Mouse (Mus musculus): ENCODE results near the gene 1700030K09Rik. TPM values are rescaled to one million over a fixed set of nuclear protein-coding genes. Genes with fewer than 3 reads are reported as not detected.

1700030K09Rik gene
- total RNA-seq, 2 experiments from 2014 or later = 9.2 to 9.5 TPM

DNA sequence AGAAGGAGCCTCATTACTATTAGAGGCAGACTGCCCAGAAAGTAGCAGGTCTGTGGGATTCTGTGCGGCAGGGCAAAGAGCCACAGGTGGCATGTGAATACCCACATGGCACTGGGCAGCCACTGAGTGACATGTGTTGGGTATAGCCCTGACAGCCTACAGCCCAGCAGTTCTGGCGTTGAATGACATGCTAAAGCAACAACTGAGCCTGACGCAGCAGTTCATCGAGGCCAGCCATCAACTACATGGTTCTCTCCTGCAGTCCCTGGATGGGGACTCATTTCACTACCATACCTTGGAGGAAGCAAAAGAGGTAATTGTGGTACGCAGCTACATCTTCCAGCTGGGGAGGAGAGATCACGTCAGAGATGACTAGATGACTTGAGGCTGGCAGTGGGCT, 14.8 kb downstream of the 1700030K09Rik start:
- DNase-seq (ENCODE audit: low spot score in 2 of 2) = no peak

DNA sequence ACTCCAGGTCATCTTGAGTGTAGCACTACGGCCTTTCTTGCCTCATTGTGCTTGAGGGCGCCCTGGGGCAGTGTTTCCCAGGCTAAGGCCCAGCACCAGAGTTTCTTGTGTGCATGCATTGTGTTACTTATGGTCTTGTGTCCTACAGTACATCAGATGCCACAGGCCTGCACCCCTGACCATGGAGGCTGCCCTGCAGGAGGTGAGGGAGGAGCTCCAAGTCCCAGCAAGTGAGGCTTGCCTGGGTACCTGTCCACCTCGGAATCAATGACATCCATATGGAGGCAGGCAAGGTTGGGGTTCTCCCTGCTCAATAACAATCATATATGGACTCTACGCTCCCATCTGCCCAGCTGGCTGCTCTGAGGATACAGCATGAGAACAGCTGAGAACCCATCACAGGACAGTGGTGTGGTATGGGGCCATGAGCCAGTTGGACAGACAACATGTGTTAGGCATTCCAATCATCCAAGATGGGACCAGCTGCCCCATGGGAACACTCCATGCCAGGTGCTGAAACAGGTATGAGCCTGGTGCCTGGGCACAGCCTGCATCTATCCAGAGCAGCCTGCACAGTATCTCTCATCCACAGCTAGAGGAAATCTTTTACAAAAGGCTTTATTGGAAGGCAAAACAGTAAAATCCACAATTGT, 16.3 kb downstream of the 1700030K09Rik start:
- DNase-seq (ENCODE audit: low spot score in 2 of 2) = no peak

DNA sequence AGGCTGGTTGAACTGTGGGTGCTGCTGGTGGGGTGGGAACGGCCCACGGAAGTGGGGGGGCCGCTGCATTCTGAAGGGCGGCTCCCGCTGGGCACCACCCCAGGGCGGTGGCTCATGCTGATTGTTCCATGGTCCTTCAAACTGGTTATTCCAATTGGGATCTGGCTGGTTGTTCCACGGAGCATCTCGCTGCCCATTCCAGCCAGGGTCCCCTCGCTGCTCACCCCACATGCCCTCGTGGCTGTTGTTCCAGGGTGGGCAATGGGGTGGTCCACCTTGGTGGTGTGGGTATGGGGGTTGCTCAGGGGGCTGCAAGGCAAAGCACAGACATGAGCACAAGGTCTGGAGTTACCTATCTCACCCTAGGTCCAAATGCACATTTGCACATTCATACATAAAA, 20.5 kb downstream of the 1700030K09Rik start:
- DNase-seq (ENCODE audit: low spot score in 2 of 2) = no peak

DNA sequence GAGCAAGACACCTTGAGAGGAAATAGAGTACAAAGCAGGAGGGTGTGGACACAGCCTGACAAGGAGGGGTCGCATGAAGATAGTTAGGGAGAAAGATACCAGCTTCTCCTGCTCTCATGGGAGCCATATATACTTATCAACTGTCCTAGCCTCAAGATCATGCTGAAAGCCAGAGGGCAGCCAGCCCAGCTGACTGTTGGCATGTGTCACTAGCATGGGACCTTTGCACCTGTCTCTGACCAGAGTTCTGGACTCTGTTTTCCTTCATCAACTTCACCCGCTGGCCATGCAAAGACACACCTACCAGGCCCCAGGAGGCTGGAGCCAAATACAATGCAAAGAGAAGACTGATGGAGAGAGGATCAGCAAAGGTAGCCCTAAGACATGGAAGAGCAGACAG, 25.6 kb downstream of the 1700030K09Rik start:
- no peak for DNase-seq (ENCODE audit: low spot score in 2 of 2)

DNA sequence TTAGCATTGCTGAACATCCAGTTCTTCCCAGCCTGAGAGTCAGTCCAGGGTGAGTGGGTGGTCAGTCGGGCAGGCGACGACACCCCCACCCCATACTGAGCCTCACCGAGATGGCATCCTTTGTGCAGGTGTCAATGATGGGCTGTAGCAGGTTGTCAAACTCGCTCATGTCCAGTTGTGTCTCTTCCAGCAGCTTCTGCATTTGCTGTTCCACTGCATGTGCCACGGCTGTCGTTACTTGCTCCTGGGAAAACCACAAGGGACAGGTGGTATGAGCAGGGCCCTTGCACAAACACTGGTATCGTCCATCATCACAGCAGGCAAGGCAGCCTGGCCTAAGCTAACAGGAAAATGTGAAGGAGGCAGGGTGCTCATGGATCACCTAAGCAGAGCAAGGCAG, 26.3 kb downstream of the 1700030K09Rik start:
- DNase-seq (ENCODE audit: low spot score in 2 of 2) = no peak

DNA sequence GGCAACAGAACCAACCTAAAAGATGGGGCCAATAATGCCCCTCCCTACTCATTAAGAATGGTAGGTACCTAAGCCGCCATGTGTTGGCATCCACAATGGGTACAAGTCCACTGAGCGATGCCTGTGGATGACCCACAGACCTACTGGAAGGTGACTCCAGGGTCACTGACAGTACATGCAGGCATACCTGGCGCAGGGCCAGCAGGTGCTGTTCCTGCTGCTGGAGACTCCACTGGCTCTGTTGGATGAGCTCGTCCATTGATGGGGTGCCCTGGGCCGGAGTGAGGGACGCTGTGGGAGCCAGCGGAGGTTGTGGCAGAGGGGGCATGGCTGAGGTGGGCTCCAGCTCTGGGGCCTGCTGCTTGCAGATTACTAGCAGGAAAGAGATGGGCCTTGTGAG, 27.0 kb downstream of the 1700030K09Rik start:
- no peak for DNase-seq (ENCODE audit: low spot score in 2 of 2)

DNA sequence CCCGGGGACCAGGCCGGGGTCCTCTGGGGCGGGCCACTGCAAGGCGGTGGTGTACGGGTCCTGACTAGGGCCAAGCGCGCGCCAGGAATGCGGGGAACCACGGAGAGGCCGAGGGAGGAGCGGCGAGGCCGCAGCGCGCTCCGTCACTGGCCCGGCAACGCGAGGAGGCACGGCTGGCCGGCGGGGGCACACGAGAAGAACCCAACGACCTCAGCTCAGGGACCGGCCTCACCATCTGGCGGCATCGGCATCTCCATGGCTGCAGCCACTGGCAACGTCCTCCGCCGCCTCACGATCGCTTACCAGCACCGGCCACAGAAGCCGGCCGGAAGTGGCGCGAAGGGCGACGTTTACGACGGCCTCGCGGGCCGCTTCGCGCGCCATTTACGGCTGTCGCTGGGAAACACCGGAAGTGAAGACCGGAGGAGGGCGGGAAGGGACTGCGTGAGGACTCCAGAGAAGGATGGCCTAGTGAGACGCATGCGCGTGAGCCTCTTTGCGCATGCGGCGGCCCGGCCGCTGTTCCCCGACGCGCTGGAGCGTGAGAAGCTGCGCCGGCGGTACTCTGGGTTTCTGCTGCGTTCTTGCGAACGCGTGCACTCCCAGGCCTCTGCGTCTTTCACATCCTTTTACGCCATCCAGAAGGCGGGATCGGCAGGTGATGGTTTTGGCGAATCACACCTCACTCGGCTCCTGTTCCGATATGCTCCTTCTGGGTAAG, 31.3 kb downstream of the 1700030K09Rik start, which contains the start of gene Cherp:
Cherp (minus strand) TSS at position 401 of the 721 bp plus-strand sequence.
- DNase-seq (ENCODE audit: low spot score in 2 of 2) = peak; percentile 97 to 98

DNA sequence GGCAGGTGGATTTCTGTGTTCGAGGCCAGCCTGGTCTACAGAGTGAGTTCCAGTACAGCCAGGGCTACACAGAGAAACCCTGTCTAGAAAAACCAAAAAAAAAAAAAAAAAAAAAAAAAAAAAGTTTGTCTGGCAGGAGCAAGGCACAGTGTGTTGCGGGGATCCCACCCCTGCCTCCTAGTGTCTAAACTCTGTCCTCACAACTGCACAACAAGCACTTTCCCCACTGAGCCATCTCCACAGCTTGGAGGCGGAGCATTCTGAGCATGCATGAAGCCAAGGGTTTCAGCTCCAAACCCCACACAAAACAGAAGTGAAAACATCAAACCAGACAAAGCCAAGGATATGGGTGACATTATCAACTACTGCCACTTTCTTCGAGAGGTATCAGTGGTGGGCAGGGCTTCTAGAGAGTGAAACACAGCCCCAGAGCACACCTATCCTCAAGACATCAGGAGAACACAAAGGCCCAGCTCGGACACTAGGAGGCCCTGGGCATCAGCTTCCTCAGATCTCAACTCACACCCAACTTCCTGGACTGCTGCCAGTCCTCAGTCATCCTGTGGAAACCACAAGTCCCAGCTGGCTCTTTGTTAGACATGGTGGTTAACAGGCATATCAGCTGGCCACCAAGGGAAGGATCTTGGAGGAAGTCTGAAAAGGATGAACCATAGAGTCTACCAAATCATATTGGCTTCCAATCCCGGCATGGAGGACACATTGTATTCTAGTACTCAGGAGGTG, 41.9 kb downstream of the 1700030K09Rik start:
- DNase-seq (ENCODE audit: low spot score in 2 of 2) = no peak

DNA sequence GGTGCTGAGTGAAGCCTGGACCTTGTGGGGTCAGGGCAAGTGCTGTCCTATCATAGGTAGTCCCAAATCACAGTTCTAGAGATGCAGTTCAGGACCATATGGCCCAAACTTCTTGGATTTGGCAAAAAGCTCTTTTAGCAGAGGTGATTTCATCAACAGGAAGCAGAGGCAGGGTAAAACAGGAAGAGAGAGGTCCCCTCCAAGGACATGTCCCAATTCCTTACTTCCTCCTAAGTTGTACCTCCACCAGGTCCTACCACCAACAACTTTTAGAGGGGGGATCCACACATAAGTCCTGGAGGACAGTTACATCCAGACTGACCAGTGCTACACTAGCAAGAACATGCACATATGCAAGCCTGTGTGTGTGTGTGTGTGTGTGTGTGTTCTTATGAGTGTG, 43.3 kb downstream of the 1700030K09Rik start:
- no peak for DNase-seq (ENCODE audit: low spot score in 2 of 2)

DNA sequence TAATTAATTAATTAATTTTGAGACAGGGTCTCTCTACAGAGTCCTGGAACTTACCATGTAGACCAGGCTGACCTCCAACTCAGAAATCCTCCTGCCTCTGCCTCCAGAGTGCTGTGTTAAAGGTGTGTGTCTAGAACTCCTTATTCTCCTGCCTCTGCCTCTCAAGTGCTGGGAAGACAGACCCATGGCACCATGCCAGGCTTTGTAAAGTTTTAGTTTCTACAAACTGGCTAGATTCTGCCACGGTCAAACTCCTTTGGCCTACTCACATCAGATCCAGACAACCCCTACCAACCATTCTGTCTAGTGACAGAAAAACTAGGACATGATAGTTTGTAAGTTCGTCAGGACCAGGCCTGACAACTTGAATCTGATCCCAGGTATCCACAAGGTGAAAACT, 47.3 kb downstream of the 1700030K09Rik start:
- no peak for DNase-seq (ENCODE audit: low spot score in 2 of 2)

DNA sequence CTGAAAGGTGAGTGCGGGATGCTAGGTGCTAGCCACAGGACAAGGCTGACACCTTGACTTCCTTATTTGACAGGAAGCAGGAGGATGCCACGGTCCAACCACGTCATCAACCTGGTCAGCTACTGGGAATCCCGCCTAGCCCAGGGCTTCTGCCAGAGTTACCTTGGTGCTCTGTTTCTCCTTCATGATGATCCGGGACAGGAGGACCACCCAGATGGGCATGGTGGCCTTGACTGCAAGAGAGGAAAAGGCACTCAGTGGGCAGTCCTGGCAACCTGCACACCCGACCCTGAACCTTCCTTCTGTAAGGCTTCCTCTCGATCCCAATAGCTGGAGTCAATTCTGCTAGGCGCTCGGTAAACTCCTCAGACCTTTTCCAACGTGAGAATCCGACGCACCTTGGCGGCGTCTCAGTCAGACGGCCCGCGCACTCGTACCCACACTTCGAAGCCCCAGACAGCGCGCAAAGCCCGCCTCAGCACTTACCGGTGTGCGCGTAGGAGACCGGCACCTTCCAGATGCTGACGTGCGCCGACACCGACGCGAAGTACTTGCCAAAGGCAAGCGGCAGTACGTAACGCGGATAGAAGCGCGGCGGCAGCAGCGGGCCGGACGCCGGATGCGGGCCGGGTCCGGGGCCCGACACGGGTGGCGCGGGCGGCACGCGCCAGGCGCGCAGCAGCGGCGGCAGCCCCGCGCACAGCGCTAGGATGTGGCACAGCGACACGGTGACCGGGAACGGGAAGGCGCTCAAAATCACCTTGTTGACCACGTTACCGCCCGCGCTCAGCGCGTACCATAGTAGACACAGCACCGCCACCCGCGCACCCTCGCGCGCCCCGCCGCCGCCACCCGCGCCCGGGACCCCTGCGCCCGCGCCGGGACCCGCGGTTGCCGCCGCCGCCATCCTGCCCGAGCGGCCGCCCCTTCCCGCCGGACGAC, 48.3 kb downstream of the 1700030K09Rik start, which contains the start of gene Slc35e1:
Slc35e1 (minus strand) TSS at position 935 of the 942 bp plus-strand sequence.
- DNase-seq (ENCODE audit: low spot score in 2 of 2) = peak; percentile 27 to 44

DNA sequence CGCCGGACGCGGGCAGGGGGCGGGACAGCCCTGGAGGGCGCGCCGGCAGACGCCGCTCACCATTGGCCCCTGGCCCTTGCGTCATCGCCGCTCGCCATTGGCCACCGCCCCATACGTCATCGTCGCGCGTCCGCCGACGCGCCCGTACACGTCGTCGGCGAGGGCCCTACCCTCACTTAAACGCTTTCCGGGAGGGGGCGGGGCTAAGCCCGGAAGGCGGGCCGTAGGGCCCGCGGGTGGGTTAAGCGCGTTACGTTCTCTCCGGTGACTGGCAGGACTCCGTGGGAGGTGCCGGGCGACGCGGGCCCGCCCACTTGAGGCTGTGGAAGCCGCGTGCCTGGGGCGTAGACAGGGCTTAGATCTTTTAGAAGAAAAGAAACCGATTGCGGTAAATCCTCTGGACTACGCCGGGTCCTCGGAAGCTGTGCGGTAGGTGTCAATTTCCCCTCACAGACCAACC, 49.0 kb downstream of the 1700030K09Rik start:
- DNase-seq (ENCODE audit: low spot score in 2 of 2) = peak; percentile 100

DNA sequence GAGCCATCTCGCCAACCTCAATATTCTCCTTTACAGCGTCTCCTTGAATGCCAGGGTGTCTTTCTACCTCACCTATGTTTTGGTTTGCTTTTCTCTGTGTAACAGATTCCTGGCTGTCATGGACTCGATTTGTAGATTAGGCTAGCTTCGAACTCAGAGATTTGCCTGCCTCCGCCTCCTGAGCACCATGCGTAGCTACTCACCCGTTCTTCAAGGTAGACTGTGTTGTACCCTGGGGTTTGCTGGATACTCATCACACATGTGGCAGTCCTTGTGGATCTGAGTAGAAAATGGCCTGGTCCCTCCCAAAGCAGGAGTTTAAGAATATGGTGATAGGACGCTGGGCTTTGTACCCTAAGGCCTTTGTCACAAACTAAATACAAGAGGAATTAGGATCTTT, 49.7 kb downstream of the 1700030K09Rik start:
- DNase-seq (ENCODE audit: low spot score in 2 of 2) = no peak

DNA sequence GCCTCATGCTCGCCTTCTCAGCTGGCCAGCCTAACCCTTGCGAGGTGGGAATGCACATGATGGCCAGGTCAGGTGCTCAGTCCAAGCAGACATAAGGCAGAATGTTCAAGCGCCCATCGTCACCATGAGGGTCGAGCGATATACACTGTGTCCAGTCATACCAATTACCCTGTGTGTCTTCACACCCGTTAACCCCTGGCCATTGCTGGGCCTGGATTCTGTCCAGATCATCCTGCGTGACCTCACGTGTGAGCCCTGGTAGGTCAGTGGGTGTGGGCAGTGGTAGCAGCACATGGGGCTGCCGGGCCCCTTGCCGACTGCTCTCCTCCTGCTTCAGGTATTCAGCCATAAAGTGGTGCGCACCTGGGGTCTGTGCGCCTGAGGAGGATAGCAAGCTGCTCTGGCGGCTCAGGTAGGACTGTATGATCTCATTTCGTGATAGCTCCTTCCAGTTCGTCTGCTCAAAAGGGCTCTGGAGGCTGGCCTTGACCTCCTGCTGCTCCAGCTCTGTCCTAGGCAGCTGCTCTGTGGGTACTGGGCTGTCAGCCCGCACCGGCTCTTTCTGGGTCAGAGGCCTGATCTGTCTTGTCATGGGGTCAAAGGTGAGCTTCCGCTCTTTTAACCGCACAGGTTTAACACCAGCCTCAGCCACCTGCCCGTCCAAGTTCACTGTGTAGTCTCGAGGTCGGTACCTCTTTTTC, 51.9 kb downstream of the 1700030K09Rik start:
- no peak for DNase-seq (ENCODE audit: low spot score in 2 of 2)

DNA sequence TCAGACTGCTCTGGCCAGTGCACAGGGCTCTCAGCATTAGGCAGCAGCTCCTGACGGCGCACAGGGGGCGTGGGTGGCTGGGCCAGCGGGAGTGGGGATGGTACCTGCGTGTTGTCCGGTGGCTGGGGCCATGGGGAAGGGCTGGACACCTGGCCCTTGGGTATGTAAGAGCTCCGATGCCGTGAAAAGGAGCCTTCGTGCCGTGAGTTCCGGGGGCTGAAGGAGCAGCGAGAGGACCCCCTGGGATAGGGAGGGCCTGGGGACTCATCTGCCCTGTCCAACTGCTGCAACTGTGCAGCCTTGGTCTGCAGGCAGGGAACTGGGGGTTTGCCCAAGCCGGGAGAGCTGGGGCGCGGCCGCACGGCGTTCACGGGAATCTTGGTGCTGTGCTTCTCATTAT, 52.5 kb downstream of the 1700030K09Rik start:
- DNase-seq (ENCODE audit: low spot score in 2 of 2) = no peak

DNA sequence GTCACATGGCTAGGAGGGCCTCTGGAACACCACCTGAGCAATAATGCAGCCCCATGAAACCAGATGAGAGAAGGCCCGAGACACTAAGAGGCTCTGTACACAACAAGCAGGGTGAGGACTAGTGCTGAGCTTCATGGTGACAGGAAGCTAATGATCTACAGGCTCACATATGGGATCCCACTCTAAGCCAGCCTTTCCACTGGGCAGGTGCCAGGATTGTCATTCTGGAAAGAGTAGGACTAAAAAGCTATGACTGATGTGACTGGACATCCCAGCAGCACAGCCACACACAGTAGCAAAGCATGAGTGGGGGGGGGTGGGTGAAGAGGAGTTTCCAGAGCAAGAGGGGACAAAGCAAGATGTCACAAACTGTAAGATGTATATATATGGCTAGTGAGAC, 54.2 kb downstream of the 1700030K09Rik start:
- no peak for DNase-seq (ENCODE audit: low spot score in 2 of 2)

DNA sequence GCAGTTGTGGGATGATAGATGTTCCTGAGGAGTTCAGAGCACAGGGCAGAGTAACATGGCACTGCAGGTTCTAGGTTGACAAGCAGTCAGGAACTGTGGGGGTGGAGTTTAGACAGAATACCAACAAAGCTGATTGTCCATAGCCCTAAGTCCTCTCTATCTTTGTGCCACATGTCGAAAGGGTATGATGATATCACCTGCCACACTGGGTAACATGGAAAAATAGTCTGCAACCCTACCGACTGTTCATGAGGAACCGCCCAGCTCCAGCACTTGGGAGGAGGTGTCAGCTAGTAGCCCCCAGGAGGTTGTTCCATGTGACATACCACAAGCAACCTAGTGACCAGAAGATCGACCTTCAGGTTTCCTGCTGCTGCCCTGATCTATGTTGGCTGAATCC, 54.8 kb downstream of the 1700030K09Rik start:
- DNase-seq (ENCODE audit: low spot score in 2 of 2) = no peak

DNA sequence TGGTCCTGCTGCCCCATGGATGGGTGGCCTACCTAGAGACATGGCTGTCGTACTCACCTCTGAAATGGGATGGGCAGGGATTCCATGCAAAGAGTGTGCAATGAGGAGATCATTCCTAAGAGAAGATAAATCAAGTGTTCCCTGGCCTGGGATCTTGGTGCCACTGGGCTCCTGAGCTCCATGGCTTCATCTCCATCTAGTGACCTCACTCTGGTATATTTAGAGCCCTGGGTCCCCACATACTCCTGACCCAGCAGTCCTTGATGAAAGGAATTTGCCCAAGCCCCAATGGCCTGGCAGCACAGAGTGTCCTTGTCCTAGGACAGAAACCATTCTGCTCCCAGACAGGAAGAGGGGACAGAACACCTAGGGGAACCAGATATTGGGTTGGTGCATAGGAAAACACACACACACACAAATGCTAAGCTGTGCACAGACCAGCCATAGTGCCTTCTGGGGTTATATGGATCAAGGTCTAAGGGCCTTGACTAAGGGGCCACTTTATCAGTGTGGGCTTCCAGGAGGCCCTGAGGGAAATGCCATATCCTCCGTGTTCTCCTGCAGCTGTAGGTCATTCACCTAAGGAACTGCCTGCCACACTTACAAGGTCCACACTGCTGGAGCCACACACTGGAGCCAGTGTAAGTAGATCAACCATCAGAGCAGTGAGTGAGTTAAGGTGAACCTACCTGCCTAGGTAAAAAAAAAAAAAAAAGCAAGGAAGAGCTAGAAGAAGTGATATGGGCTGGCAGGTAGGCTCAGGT, 56.0 kb downstream of the 1700030K09Rik start:
- DNase-seq (ENCODE audit: low spot score in 2 of 2) = no peak

DNA sequence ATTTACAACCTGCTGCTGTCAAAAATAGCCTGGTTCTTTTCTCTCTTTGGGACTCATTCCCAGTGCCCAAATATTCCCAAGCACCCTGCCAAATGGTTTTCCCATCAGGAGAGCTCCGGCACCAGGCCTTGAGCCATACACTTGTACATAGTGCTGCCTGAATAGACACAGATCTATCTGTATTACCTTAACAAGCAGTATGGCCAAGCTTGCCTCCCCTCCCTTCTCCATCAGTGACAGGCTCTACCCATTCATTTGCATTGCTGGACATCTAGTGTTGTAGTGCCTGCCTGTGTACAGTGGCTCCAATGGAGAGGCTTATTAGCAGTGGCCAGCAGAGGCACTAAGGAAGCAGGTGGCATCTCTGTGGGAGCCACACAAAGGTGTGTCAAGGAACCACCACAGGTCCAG, 56.8 kb downstream of the 1700030K09Rik start:
- no peak for DNase-seq (ENCODE audit: low spot score in 2 of 2)

Measured in left cerebral cortex, adult 18-20 months (tissue).